Mouse (Mus musculus) heart, embryonic 14.5 days (tissue): ENCODE data around the gene Megf8. TPM values are rescaled to one million over a fixed set of nuclear protein-coding genes. Genes with fewer than 3 reads are reported as not detected.

Source experiments
- ATAC-seq: fragments of 200-750 bp; cut with Nextera tagmentation; 2 replicates; pipeline ENCODE4 v1.8.0; 2017; ENCODE audit warnings: low read depth, moderate TSS enrichment; ENCODE audit not compliant: insufficient number of reproducible peaks, insufficient read depth, low FRiP score
- H3K27ac ChIP-seq, 2 experiments: fragments of 200-500 bp in 1 of 2; fragments of 300-500 bp in 1 of 2; sonication (generic) in 1 of 2; replicated peaks in 1 of 2; 2 replicates each; pipeline ENCODE4 v1.5.1; 2012 to 2014; ENCODE audit warnings: low read depth in 2 of 2, low read length in 2 of 2, control low read depth in 1 of 2, mild to moderate bottlenecking in 1 of 2, mixed read lengths in 1 of 2; ENCODE audit not compliant: control insufficient read depth in 1 of 2, insufficient read depth in 1 of 2
- H3K27me3 ChIP-seq: fragments of 300-500 bp; sonication (generic); 2 replicates; pipeline ENCODE4 v1.6.1; 2014; ENCODE audit warnings: mild to moderate bottlenecking, low read length, control low read depth; ENCODE audit not compliant: control insufficient read depth, insufficient read depth
- H3K36me3 ChIP-seq: fragments of 300-500 bp; sonication (generic); 2 replicates; pipeline ENCODE4 v1.6.1; 2014; ENCODE audit warnings: mild to moderate bottlenecking, control low read depth, low read length, mixed read lengths; ENCODE audit not compliant: control insufficient read depth, insufficient read depth
- H3K4me1 ChIP-seq, 2 experiments: fragments of 200-500 bp in 1 of 2; fragments of 300-500 bp in 1 of 2; sonication (generic) in 1 of 2; 2 replicates each; pipeline ENCODE4 v1.6.1; 2012 to 2014; ENCODE audit warnings: low read length in 2 of 2, control low read depth in 1 of 2, mixed read lengths in 1 of 2; ENCODE audit not compliant: control insufficient read depth in 2 of 2, insufficient read depth in 2 of 2
- H3K4me2 ChIP-seq: fragments of 300-500 bp; sonication (generic); 2 replicates; pipeline ENCODE4 v1.6.1; 2014; ENCODE audit warnings: mild to moderate bottlenecking, low read length
- H3K4me3 ChIP-seq, 2 experiments: fragments of 200-500 bp in 1 of 2; fragments of 300-500 bp in 1 of 2; sonication (generic) in 1 of 2; 2 replicates each; pipeline ENCODE4 v1.5.1; 2012 to 2014; ENCODE audit warnings: low read length in 2 of 2, mild to moderate bottlenecking in 2 of 2, control low read depth in 1 of 2, low read depth in 1 of 2, moderate library complexity in 1 of 2; ENCODE audit not compliant: control insufficient read depth in 1 of 2, insufficient read depth in 1 of 2
- H3K9ac ChIP-seq: fragments of 300-500 bp; sonication (generic); 2 replicates; pipeline ENCODE4 v1.6.1; 2014; ENCODE audit warnings: mild to moderate bottlenecking, low read length
- H3K9me3 ChIP-seq: fragments of 300-500 bp; sonication (generic); 2 replicates; pipeline ENCODE4 v1.6.1; 2016; ENCODE audit warnings: low read length, control low read depth; ENCODE audit not compliant: control insufficient read depth
- WGBS: fragments of 180-500 bp; shearing (Covaris S2); extraction: QIAGEN DNeasy Blood & Tissue Kit; methylation state at CpG from one replicate; pipeline ENCODE4 v1.1.7; 2014; 5-methylcytosine and 5-hydroxymethylcytosine counted together
- polyA plus RNA-seq: library from polyadenylated mRNA; unstranded; fragments of >200 nt; fragmentation: Nextera tagmentation; extraction: Ambion mirVana; gene quantifications from 2 replicates; pipeline ENCODE4 v1.2.1, GENCODE M21; 2014

Gene Megf8
- polyA plus RNA-seq, 1 experiment from 2014 or later, result 7.9 TPM

DNA sequence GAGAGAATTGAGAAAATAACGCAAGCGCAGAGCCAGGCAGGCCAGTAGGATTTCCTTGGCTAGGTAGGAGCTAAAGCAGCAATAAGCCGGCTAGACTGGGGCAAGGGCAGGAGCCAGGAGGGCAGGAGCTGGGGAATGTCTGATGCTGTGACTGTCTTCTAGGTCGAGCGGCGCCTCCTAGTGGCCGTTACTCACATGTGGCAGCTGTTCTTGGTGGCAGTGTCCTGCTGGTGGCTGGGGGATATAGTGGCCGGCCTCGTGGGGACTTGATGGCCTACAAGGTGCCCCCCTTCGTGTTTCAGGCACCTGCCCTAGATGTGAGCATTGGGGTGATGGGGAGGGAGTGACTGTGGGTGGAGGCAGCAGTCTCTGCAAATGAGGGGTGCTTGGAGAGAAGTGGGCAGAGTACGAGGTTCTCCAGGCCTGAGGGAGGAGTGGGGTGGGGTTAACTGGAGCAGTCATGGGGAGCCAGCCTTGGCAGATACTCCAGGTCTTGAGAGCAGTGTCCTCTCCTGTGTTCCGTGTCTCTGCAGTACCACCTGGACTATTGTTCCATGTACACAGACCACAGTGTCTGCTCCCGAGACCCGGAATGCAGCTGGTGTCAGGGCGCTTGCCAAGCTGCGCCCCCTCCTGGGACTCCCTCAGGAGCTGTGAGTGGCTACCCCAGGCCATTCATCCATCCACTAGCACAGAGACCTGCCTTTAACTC lies 16.8 kb downstream of the Megf8 start:
- WGBS, result 44% methylated on average over 16 of the region's 16 CpGs
- no peak overlapping the region for H3K27ac ChIP-seq
- no peak overlapping the region for H3K4me3 ChIP-seq
- H3K4me1 ChIP-seq, result no peaks in the 10 kb centered on the region
- H3K4me2 ChIP-seq, result no peak overlapping the region
- peak; percentile 45; the same call in 1 of the 2 replicates for ATAC-seq
- H3K27me3 ChIP-seq, result no peaks in the 10 kb centered on the region
- H3K9ac ChIP-seq, result no peak overlapping the region
- H3K9me3 ChIP-seq, result no peaks in the 10 kb centered on the region
- peaks cover 50% of the 10 kb centered on the region for H3K36me3 ChIP-seq

DNA sequence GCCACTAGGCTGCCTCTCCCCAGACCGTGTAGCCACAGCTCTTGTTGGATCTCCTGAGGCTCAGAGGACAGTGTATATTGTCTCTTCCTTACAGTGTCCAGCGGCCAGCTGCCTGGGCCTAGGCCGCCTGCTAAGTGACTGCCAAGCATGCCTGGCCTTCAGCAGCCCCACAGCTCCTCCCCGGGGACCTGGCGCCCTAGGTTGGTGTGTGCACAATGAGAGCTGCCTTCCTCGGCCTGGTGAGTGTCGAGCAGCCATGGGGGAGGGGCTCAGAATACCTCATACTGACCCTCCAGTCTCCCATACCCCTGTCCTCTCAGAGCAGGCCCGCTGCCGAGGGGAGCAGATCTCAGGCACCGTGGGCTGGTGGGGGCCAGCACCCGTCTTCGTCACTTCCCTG lies 17.5 kb downstream of the Megf8 start:
- H3K4me3 ChIP-seq, result no peak overlapping the region
- no peak overlapping the region for H3K27ac ChIP-seq
- no peaks in the 10 kb centered on the region for H3K9me3 ChIP-seq
- H3K27me3 ChIP-seq, result no peaks in the 10 kb centered on the region
- no peaks in the 10 kb centered on the region for H3K4me1 ChIP-seq
- no peak overlapping the region for H3K4me2 ChIP-seq
- WGBS, result 71% methylated on average over 12 of the region's 12 CpGs
- no peak for ATAC-seq
- H3K9ac ChIP-seq, result no peak overlapping the region
- H3K36me3 ChIP-seq, result peaks cover 49% of the 10 kb centered on the region

DNA sequence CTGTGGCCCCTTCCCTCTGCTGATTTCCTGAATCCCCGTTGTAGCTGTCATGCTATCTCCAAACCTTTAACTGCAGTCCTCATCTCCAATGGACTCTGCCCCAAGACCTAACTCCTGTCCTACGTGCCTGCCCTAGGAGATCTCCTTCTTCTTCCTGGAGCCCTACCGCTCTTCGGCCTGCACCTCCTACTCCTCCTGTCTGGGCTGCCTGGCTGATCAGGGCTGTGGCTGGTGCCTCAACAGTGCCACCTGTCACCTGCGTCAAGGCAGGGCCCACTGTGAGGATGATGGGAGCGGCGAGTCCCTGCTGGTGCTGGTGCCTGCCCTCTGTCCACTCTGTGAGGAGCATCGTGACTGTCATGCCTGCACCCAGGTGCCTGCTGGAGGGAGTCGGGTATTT lies 22.4 kb downstream of the Megf8 start:
- no peaks in the 10 kb centered on the region for H3K27me3 ChIP-seq
- ATAC-seq, result no peak
- no peak overlapping the region for H3K9ac ChIP-seq
- H3K9me3 ChIP-seq, result no peaks in the 10 kb centered on the region
- no peaks in the 10 kb centered on the region for H3K4me1 ChIP-seq
- H3K4me2 ChIP-seq, result no peak overlapping the region
- no peak overlapping the region for H3K27ac ChIP-seq
- peaks cover 57% of the 10 kb centered on the region for H3K36me3 ChIP-seq
- WGBS, result 82% methylated on average over 9 of the region's 9 CpGs
- no peak overlapping the region for H3K4me3 ChIP-seq

- 89% methylated on average over 20 of the region's 20 CpGs for WGBS
- Histone ChIP-seq H3K4me2 (no peak overlapping the region), H3K27me3 (no peaks in the 10 kb centered on the region), H3K27ac (no peak overlapping the region), H3K36me3 (peaks cover 43% of the 10 kb centered on the region), H3K9me3 (no peaks in the 10 kb centered on the region), H3K9ac (no peak overlapping the region), H3K4me1 (peaks cover 0 to 3% of the 10 kb centered on the region in 2 experiments; a peak in 1 of 4 replicates), H3K4me3 (no peak overlapping the region)
- no peak for ATAC-seq
Measured at GRCm38 (mm10) chr7:25341000-25341784, 24.2 kb downstream of the Megf8 start.

DNA sequence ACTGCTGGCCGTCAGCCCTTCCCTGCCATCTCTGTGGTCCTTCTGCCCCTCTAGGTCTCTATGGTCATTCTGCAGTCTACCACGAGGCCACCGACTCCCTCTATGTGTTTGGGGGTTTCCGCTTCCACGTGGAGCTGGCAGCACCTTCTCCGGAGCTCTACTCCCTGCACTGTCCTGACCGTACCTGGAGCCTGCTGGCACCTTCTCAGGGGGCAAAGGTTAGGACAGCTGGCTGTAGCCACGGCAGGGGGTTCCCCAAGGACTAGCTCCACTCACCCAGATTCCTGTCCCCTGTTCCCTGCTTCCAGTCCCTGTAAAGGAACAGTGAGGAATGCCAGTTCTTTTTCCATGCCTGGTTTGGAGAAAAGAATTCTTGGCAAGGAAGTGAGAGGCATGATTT lies 31.9 kb downstream of the Megf8 start:
- H3K4me1 ChIP-seq, result peaks cover 0 to 3% of the 10 kb centered on the region in 2 experiments; a peak in 1 of 4 replicates
- H3K4me3 ChIP-seq, result no peak overlapping the region
- peaks cover 70% of the 10 kb centered on the region for H3K36me3 ChIP-seq
- no peak for ATAC-seq
- WGBS, result 77% methylated on average over 8 of the region's 8 CpGs
- no peak overlapping the region for H3K4me2 ChIP-seq
- no peaks in the 10 kb centered on the region for H3K27me3 ChIP-seq
- no peak overlapping the region for H3K9ac ChIP-seq
- no peak overlapping the region for H3K27ac ChIP-seq
- no peaks in the 10 kb centered on the region for H3K9me3 ChIP-seq

GRCm38 (mm10) chr7:25358721-25359206 lies 41.8 kb downstream of the Megf8 start:
- ATAC-seq, result peak; percentile 64
- Histone ChIP-seq H3K27me3 (no peaks in the 10 kb centered on the region), H3K4me1 (peaks cover 3 to 6% of the 10 kb centered on the region in 2 experiments; a peak in 2 of 4 replicates), H3K4me3 (no peak overlapping the region), H3K9ac (no peak overlapping the region), H3K27ac (peak overlapping the region in 1 of 2 experiments; percentile 21; a peak in 1 of 4 replicates), H3K9me3 (no peaks in the 10 kb centered on the region), H3K4me2 (peak overlapping the region; percentile 18; the same call in 1 of the 2 replicates), H3K36me3 (peaks cover 58% of the 10 kb centered on the region)
- WGBS, result 71% methylated on average over 19 of the region's 19 CpGs

DNA sequence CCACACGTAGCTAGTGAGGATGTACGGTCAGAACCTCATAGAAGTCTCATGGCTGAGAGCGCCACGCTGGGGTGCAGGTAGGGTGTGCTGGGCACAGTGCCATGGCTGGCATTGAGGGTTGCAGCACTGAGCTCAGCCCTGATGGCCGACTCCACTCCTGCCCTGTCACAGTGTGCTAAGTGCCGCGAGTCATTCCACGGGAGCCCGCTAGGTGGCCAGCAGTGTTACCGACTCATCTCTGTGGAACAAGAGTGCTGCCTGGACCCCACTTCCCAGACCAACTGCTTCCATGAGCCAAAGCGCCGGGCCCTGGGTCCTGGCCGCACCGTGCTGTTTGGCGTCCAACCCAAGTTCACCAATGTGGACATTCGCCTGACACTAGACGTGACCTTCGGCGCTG lies 46.2 kb downstream of the Megf8 start:
- WGBS, result 83% methylated on average over 19 of the region's 19 CpGs
- H3K27me3 ChIP-seq, result peaks cover 18% of the 10 kb centered on the region
- peaks cover 52% of the 10 kb centered on the region for H3K36me3 ChIP-seq
- no peak for ATAC-seq
- no peak overlapping the region for H3K4me2 ChIP-seq
- peaks cover 3 to 6% of the 10 kb centered on the region in 2 experiments; a peak in 2 of 4 replicates for H3K4me1 ChIP-seq
- H3K9ac ChIP-seq, result no peak overlapping the region
- H3K4me3 ChIP-seq, result no peak overlapping the region
- H3K9me3 ChIP-seq, result no peaks in the 10 kb centered on the region
- no peak overlapping the region for H3K27ac ChIP-seq
